ENCODE assay signal across 9 mouse cellular contexts in the genomic region with DNA sequence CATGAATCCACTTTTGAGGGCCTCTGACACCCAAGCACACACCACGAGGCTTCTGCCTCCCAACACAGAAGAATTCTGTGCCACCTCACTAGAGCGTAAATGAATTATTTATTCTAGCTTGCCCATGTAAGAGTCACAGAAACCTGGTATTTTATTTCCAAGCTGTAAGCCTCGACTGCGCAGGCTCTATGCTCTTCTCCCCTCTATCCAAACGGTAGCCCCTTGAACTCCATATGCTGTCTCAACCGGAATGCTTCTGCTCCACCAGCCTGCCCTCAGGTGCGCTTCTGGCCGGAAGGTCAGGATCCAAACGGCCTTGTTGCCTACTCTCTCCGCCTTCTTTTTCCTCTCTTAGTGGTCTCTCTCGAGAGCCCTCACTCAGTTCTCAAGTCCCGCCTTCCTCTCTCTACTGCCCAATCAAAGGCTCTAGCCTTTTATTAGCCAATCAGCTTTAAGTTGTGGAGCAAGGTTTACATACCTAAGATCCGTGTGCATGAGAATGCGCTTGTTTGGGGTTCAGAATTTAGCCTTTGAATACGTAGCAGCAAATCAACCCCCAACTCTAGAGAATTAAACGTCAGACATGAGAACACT. TPM values are rescaled to one million over a fixed set of nuclear protein-coding genes. Genes with fewer than 3 reads are reported as not detected.
DNase-seq lines count a peak whose midpoint lies in the region; ATAC-seq lines count a peak whose summit lies in the region.
"Had no signal": no experiment of that assay in that cellular context is flagged by ENCODE, and none has a peak within 500 bp of the region (broad histone marks: within the 10 kb centered on the region; RNA-seq: fewer than 3 reads in every experiment).

No protein-coding gene starts in this region.

- H3K9ac ChIP-seq in liver, embryonic 13.5 days: peak overlapping the region; percentile 28

- 0 out of 2 replicates have a peak, but pooled peaks cover 8% of the 10 kb centered on the region for H3K4me1 ChIP-seq in liver, embryonic 13.5 days (replicated peaks)

- H3K27ac ChIP-seq in liver, embryonic 13.5 days: no peak overlapping the region

- 0 out of 2 replicates have a peak, but pooled peaks have one; percentile 66 for ATAC-seq in erythroid progenitor cell, adult 5-6 weeks (replicated peaks; ENCODE audit: low FRiP score, poor library complexity, severe bottlenecking)
- peak; percentile 83 for ATAC-seq in liver, embryonic 13.5 days (ENCODE audit: low read depth)

- peak overlapping the region; percentile 75 for H3K4me2 ChIP-seq in liver, embryonic 13.5 days

- peak; percentile 14 to 20 for DNase-seq in heart, adult 18-20 months
- no peak for DNase-seq in heart, postnatal 25 days (ENCODE audit: low spot score)
- peak; percentile 68 for DNase-seq in induced T-regulatory cell, adult 2 months (ENCODE audit: low read depth)
- peak; percentile 15 for DNase-seq in liver, embryonic 13.5 days
- peak; percentile 6 to 22 for DNase-seq in natural killer cell, adult 2 months (ENCODE audit: low spot score in 2 of 2)
- DNase-seq in right cerebral cortex, postnatal 4 days: no peak
- no peak for DNase-seq in frontal cortex, postnatal 10 days (ENCODE audit: low spot score in 2 of 2)

- no peaks in the 10 kb centered on the region for H3K9me3 ChIP-seq in liver, embryonic 13.5 days (replicated peaks)
- H3K9me3 ChIP-seq: G1E had no signal

- WGBS in liver, embryonic 13.5 days (ENCODE audit: insufficient replicate concordance): 26% methylated on average over 16 of the region's 16 CpGs

- H3K36me3 ChIP-seq in liver, embryonic 13.5 days: peaks cover 12% of the 10 kb centered on the region

- intact Hi-C loops in heart, postnatal 25 days (cut with DNase I): no loop called here

- H3K4me3 ChIP-seq in liver, embryonic 13.5 days (replicated peaks): peak overlapping the region; percentile 57

- no peaks in the 10 kb centered on the region for H3K27me3 ChIP-seq in liver, embryonic 13.5 days

RNA-seq across cellular contexts. Expression of a gene that starts 36.5 kb away (rescaled TPM):
- total RNA-seq in heart, adult 18-20 months (2021): 10 to 100 TPM; 16.8 to 16.9 TPM
- total RNA-seq in heart, postnatal 25 days (2021): 10 to 100 TPM; 14.4 to 15.4 TPM
- 2.5 and 24.9 TPM in 2 replicates for total RNA-seq in erythroid progenitor cell, adult 5-6 weeks (2015; ENCODE audit: low replicate concordance)
- 6.3 and 12.6 TPM in 2 replicates for total RNA-seq in erythroid progenitor cell, adult 5-6 weeks (2017; ENCODE audit: low replicate concordance)
- polyA plus RNA-seq in liver, embryonic 13.5 days (2015; fragmentation: Nextera tagmentation; extraction: Ambion mirVana): 6.4 and 10.1 TPM in 2 replicates

Comparison
In these comparisons a context has a peak if more than half of its experiments do, and no peak if none do; other contexts are left out.
1. DNase-seq: peak in heart, adult 18-20 months (2 of 2), induced T-regulatory cell, adult 2 months (single experiment), liver, embryonic 13.5 days (single experiment) and natural killer cell, adult 2 months (2 of 2); none in heart, postnatal 25 days (single experiment), right cerebral cortex, postnatal 4 days (single experiment) and frontal cortex, postnatal 10 days (0 of 2).